Mouse (Mus musculus): ENCODE measurements around the gene AI837181.

AI837181 gene

GRCm38 (mm10) chr19:5448354-5449150 lies 23.6 kb downstream of the AI837181 start:
- DNase-seq = no peak

DNA sequence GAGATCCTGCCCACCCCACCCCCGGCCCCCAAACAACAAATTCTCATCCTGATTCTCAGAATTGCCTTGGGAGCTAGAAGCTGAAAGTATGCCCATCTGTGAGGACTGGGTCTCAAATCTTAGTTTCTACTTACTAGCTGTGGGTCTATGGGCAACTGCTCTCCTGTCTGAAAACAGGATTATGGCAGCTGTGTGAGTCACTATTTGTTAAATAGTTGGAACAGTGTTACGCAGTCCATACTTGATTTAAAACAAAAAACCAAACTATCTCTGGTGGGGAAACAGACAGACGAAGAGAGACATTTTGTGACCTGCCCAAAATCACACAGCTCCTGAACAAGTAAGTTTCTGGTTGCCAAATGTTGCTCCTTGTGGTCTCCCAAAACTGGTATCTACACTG lies 24.7 kb downstream of the AI837181 start:
- DNase-seq = no peak

GRCm38 (mm10) chr19:5451766-5452165 lies 26.8 kb downstream of the AI837181 start:
- no peak for DNase-seq

GRCm38 (mm10) chr19:5455037-5455436 lies 30.1 kb downstream of the AI837181 start:
- no peak for DNase-seq

- DNase-seq = no peak
Measured at GRCm38 (mm10) chr19:5455568-5455967, 30.6 kb downstream of the AI837181 start.

DNA sequence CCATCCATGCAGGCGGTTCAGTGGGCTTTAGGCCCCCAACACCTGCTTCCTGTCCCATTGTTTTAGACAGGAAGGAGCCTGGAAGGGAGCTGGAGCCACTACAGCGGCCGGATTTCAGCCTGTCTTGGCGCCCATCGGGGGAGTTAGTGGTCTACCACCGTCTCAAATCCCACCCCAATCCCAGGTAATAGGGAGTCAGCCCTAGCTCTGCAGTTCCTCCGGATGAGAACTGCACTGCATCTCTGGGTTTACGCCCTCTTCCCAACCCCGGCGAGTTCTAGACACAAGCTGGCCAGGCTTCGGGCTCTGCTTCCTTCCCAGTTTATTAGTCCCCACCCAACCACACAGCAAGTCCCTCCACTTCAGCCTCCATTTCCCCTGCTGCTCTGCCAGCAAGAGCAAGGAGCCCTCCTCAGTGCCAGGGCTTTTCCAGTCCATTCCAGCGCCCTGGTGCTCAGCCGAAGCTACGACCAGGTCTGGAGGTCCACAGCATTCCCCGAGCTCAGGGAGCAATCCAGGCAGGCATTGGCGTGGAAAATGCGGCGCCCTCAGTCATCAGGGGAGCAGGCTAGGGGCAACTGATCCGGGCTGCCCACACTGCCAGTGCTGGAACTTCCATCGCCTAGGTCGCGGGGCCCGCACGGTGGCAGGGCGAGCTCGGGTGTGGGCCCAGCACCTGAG lies 31.4 kb downstream of the AI837181 start:
- DNase-seq = peak; percentile 67

- DNase-seq = peak; percentile 97
Measured at GRCm38 (mm10) chr19:5456922-5457745, 32.2 kb downstream of the AI837181 start.

DNA sequence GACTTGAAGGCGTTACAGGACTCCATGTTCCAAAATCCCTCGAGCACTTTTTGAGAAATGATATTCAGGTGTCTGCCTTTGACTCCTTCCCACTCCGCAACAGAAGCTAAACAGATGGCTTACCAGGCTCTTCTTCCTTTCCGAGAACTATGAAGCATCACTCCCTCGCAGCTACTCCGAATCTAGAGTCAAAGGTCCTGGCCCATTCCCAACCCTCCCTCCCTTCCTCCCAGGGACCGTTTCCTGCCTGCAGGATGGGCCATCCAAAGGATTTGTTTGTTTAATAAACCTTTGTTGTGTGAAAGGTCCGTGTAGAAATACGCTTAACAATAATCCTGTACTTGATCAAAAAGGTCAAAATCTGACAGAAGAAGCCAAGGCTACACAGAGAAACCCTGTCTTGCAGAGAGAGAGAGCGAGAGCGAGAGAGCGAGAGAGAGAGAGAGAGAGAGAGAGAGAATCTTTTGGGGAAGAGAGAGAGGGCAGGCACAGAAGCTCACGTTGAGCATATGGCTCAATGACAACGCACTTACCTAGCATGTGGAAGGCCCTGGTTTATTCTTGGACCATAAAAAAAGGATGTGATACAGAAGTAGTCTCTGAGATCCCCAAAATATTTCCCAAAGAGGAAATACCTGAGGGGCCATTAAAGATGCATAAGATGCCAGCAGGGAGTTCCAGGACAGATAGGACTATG lies 33.0 kb downstream of the AI837181 start, which contains the start of gene Ccdc85b:
Gene Ccdc85b (minus strand): TSS at position 149 of the 697 bp plus-strand sequence.
- DNase-seq = no peak

- DNase-seq = no peak
Measured at GRCm38 (mm10) chr19:5459019-5459418, 34.1 kb downstream of the AI837181 start.

DNA sequence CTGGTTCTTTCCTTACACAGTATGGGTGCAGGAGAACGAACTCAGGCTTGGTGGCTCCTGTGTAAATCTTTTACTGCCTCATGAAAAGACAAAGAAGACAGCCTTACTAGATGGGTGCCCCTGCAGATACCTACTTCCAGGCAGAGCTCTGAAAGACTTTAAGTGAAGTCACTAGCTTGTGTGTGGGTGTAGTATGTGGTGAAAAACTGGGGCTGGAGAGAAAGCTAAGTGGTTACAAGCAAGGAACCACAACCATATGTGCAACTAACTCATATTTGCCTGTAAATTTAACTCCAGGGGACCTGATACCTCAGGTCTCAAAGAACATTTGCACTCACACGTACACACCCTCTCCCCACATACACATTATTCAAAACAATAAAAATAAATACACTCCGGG lies 35.0 kb downstream of the AI837181 start:
- no peak for DNase-seq

DNA sequence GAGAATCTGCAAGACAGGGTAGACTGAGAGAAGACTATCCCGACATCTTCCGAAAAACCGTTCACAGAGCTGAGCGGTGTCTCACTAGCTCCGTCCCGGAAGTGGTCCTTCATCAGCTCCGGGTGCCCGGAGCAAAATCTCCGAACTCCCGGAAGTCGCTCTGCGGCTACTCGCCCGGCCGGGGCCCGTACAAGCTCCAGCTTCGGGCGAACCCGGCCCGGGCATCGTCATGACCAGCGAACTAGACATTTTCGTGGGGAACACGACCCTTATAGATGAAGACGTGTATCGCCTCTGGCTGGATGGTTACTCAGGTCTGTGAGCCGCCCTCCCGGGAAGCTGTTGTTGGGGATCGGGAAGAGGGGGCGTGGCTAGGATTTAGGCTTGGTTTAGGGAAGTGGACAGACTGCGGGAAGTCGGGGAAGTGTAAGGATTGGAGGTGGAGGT lies 35.5 kb downstream of the AI837181 start, which contains the start of gene Fibp:
Gene Fibp (plus strand): TSS at position 151 of the 447 bp plus-strand sequence.
- peak; percentile 92 for DNase-seq

DNA sequence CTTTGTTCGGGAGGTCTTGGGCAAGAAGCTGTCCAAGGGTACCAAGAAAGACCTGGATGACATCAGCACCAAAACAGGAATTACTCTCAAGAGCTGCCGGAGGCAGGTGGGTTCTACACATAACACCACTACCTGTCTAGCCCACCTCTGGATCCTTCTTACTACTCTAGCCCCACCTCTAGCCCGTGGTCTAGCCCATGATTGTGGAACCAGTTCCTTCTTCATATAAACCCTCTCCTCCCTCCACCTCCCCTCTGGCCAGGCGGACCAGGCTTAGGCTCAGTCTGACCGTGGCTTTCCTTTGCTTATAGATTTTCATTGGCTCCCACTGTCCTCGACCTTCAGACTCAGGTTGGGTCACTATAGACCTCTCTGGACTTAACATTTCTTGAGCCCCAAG lies 36.5 kb downstream of the AI837181 start:
- no peak for DNase-seq

- no peak for DNase-seq
Measured at GRCm38 (mm10) chr19:5463212-5463611, 38.3 kb downstream of the AI837181 start.

DNA sequence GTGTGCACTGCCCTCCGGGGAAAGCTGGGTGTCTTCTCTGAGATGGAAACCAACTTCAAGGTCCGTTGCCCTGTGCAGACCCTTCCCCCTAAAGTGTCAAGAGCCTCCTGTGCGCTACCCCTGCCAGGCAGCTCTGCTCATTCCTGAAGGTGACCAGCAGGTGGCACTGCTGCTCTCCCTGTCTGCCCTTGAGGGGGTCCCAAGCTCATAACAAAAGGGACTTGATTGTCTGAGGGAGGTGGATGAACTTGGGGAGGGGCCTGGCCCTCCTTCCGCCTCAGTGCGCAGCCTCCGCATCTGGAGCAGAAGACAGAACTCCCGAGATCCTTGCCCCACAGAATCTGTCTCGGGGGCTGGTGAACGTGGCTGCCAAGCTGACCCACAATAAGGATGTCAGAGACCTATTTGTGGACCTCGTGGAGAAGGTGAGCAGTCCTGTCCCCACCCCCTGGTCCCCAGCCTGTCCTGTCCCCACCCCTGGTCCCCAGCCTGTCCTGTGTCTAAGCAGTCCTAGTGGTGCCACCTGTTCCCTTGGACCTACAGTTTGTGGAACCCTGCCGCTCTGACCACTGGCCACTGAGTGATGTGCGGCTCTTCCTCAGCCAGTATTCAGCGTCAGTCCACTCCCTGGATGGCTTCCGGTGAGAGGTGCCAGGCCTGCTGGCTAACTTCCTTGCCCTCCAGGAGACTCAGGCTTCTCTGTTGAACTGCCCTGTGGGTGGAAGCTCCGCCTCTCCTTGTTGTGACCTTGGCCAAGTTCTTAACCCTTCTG lies 39.0 kb downstream of the AI837181 start:
- DNase-seq = peak; percentile 67

DNA sequence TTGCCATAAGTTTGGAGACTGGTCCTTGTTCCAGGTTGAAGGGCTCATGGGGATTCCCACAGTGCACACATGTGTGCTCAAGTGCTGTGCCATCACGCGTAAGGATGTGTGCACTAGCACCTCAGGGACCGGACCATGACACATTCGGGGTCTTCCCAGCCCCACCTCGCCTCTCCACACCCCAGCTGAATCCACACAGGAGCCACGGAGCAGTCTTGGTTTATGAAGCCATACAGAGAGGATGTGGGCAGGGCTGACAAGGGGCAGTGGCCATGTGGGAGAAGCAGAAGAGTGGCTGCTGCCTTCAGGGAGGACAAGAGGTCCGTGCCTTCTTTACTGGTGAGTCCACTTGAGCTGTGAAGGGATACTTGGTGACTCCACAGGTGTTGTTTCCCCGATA lies 40.1 kb downstream of the AI837181 start:
- no peak for DNase-seq

DNA sequence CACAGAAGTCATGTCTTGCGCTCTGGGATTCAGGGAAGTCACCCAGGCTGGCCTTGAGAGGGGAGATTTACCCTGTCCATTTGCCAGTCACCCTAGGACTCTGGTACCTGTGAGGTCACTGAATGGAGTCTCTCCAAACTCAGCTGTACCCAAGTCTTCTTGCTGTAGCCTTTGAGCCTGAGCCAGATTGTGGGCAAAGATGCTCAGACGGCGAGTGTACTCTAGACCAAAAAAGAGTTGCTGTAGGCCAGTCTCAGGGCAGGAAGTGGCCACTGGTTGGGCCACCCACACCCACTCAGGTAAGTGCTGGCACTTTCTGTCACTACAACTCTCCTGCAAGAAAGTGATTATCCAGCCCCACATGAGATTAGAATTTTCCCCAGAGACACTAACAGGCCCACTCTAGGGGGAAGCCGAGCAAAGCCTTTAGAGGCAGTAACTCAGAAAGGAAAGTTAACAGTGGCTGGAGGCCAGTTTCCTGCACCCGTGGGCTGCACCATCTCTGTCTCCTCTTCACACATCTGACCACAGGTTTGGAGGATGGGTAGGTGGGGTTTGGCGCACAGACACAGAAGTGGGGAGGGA lies 42.1 kb downstream of the AI837181 start:
- no peak for DNase-seq

DNA sequence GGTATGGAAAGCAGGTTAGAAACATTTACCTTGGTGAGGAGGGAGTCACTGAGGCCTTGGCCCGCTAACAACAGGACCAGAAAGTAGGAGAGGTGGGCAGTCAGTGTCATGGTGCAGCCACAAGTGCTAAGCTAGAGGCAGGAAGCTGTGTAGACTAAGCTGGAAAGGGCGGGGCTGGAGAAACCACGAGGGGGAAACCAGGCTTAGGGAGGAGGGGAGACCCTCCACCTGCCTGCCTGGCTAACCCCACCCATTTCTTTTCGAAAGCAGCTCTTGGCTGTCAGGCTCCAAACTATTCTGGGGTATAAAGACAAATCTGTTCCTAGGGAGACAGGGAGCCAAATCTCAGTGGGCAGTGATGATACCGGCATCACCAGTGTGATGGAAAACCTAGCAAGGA lies 43.4 kb downstream of the AI837181 start, which contains the start of gene Ctsw:
Gene Ctsw (minus strand): TSS at position 134 of the 400 bp plus-strand sequence.
- no peak for DNase-seq

GRCm38 (mm10) chr19:5471846-5472245 lies 46.9 kb downstream of the AI837181 start:
- no peak for DNase-seq

DNA sequence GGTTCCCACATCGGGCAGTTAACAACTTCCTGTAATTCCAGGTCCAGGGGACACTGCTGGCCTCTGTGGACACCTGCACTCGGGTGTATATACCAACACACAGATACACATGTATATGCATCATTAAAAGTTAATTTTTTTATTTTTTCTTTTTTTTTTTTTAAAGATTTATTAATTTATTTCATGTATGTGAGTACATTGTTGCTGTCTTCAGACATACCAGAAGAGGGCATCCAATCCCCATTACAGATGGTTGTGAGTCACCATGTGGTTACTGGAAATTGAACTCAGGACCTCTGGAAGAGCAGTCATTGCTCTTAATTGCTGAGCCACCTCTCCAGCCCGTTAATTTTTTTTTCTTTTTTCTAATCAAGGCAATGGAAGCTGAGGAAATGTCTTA lies 47.9 kb downstream of the AI837181 start:
- DNase-seq = no peak

DNA sequence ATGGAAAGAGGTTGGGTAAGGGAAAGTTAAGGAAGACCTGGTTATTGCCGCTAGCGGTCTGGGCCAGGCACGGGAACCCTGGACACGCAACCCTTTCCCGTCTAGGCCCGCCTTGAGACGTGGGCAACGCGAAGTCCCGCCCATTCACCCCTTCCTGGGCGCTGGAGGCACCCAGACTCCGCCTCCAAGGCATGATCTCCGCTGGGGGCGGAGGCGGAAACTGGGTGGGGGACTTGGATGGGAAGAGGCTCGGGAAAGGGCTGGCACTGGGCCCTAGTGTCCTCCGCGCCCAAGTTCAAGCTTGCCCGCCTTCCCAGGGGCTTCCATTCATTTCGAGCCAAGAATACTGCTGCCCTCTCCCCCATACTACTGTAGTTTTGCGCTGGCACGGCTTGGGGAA lies 48.8 kb downstream of the AI837181 start, which contains the start of gene Efemp2:
Gene Efemp2 (plus strand): TSS at position 235 of the 400 bp plus-strand sequence.
- peak; percentile 89 for DNase-seq
